Mouse (Mus musculus): ENCODE measurements around the gene Pi4k2a. TPM values are rescaled to one million over a fixed set of nuclear protein-coding genes. Genes with fewer than 3 reads are reported as not detected.
A peak's percentile ranks its signal among the peaks of the same experiment; 100 is the strongest.

Gene Pi4k2a
- polyA plus RNA-seq, 1 experiment from 2014 or later, result 7.0 TPM

DNA sequence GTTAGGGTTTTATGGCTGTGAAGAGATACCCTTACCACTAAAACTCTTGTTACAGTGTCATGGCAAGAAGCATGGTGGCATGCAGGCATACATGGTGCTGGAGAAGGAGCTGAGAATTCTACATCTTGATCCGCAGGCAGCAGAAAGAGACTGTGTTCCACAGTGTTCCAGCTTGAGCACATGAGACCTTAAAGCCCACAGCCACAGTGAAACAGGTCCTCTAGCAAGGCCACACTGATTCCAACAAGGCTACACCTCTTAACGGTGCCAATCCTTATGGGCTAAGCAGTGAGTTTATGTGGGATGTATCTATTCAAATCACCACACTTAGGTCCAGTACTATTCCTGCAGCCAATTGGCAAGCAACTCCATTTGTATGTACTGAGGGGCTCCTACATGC lies 55.5 kb downstream of the Pi4k2a start:
- Histone ChIP-seq H3K36me3 (ENCODE audit: control insufficient read depth, insufficient read depth, low read length) (no peaks in the 10 kb centered on the region), H3K4me2 (ENCODE audit: low read depth, low read length) (no peak overlapping the region), H3K9me3 (replicated peaks; ENCODE audit: control insufficient read depth, low read length) (no peaks in the 10 kb centered on the region), H3K9ac (ENCODE audit: low read length) (no peak overlapping the region), H3K4me3 (replicated peaks; ENCODE audit: low read length) (no peak overlapping the region), H3K27me3 (ENCODE audit: control insufficient read depth, insufficient read depth, low read length) (no peaks in the 10 kb centered on the region), H3K4me1 (ENCODE audit: control insufficient read depth, insufficient read depth, low read length) (peaks cover 29% of the 10 kb centered on the region), H3K27ac (ENCODE audit: low read length) (0 out of 2 replicates have a peak overlapping the region, but pooled peaks have one; percentile 46)
- WGBS, result 91% methylated on average over 2 of the region's 2 CpGs
- ATAC-seq (ENCODE audit: insufficient read depth, low FRiP score), result no peak

DNA sequence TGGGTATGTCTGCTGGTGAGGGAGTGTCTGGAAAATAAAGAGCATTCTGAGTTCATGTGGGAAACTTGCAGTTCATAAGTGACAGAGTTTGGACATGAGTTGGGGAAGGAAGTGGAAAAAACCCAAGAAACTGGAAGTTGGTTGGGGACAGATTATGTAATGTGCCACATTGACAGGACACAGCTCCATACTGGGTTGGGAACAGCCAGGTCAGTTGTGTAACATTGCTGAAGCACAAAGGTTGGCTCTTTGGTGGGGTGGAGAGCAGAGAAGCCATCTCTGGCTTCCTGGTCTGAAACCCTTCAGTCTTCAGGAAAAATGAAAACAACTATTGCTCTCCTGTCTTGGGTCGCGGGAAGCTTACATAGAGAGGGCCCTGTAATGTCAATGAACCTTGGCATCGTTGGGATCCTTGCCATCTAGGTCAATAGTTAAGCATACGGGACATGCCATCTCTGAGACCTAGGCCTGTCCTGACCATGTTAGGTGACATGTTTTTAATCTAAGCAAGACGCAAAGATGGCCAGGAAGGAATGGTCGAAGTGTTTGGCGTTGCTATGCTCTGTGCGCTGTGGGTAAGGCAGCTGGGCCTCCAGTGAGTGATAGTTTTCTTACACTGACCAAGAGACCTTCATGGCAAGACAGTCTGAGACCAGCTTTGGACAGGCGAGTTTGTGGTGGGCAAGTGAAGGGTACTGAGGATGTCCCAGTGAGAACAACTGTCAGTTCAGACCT lies 56.2 kb downstream of the Pi4k2a start:
- H3K4me3 ChIP-seq (replicated peaks; ENCODE audit: low read length), result no peak overlapping the region; the same call in 1 of the 2 replicates
- WGBS, result 86% methylated on average over 9 of the region's 9 CpGs

DNA sequence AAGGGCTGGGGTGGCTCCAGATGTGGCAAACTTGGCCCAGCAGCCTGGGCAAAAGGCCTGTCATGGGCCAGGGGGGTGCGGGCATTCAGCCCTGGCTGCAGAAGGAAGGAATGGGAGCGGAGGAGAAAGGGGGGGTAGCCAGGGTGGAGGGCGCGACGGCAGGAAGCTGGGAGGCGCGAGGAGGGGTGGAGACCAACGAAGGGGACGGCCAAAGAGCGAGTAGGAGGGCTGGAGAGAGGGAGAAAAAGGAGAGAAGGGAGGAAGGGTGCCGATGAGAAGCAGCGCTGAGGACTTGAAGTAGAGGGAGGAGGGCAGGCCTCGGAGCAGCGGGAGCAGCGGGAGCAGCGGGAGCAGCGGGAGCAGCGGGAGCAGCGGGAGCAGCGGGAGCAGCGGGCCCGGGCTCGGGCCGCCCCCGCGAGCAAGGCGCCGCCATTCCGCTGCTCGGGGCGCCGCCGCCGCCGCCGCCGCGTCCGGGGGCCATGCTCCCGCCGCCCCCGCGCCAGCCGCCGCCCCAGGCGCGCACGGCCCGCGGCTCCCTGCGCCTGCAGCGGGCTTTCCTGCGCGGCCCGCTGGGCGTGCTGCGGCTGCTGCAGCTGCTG lies 57.0 kb downstream of the Pi4k2a start, which contains the start of gene Marveld1:
Gene Marveld1 (plus strand): TSS at position 231 of the 599 bp plus-strand sequence.
- peak within 1 kb of the TSS; percentile 94 for H3K9ac ChIP-seq (ENCODE audit: low read length)
- no peaks in the 10 kb centered on the region for H3K9me3 ChIP-seq (replicated peaks; ENCODE audit: control insufficient read depth, low read length)
- peak within 1 kb of the TSS; percentile 81 for H3K4me2 ChIP-seq (ENCODE audit: low read depth, low read length)
- H3K4me1 ChIP-seq (ENCODE audit: control insufficient read depth, insufficient read depth, low read length), result peaks cover 42% of the 10 kb centered on the region
- WGBS, result under 1% methylated on average over 41 of the region's 57 CpGs
- peak; percentile 84 for ATAC-seq (ENCODE audit: insufficient read depth, low FRiP score)
- H3K27me3 ChIP-seq (ENCODE audit: control insufficient read depth, insufficient read depth, low read length), result no peaks in the 10 kb centered on the region
- H3K36me3 ChIP-seq (ENCODE audit: control insufficient read depth, insufficient read depth, low read length), result no peaks in the 10 kb centered on the region
- H3K27ac ChIP-seq (ENCODE audit: low read length), result peak within 1 kb of the TSS; percentile 93
- peak within 1 kb of the TSS; percentile 64 for H3K4me3 ChIP-seq (replicated peaks; ENCODE audit: low read length)

More for the DNA sequence above, 56.2 kb downstream of the Pi4k2a start:
- peak overlapping the region; percentile 94 for H3K9ac ChIP-seq (ENCODE audit: low read length)
- no peaks in the 10 kb centered on the region for H3K9me3 ChIP-seq (replicated peaks; ENCODE audit: control insufficient read depth, low read length)
- no peaks in the 10 kb centered on the region for H3K27me3 ChIP-seq (ENCODE audit: control insufficient read depth, insufficient read depth, low read length)
- H3K27ac ChIP-seq (ENCODE audit: low read length), result peak overlapping the region; percentile 93
- H3K4me1 ChIP-seq (ENCODE audit: control insufficient read depth, insufficient read depth, low read length), result peaks cover 34% of the 10 kb centered on the region
- no peaks in the 10 kb centered on the region for H3K36me3 ChIP-seq (ENCODE audit: control insufficient read depth, insufficient read depth, low read length)
- no peak for ATAC-seq (ENCODE audit: insufficient read depth, low FRiP score)
- H3K4me2 ChIP-seq (ENCODE audit: low read depth, low read length), result peak overlapping the region; percentile 81

DNA sequence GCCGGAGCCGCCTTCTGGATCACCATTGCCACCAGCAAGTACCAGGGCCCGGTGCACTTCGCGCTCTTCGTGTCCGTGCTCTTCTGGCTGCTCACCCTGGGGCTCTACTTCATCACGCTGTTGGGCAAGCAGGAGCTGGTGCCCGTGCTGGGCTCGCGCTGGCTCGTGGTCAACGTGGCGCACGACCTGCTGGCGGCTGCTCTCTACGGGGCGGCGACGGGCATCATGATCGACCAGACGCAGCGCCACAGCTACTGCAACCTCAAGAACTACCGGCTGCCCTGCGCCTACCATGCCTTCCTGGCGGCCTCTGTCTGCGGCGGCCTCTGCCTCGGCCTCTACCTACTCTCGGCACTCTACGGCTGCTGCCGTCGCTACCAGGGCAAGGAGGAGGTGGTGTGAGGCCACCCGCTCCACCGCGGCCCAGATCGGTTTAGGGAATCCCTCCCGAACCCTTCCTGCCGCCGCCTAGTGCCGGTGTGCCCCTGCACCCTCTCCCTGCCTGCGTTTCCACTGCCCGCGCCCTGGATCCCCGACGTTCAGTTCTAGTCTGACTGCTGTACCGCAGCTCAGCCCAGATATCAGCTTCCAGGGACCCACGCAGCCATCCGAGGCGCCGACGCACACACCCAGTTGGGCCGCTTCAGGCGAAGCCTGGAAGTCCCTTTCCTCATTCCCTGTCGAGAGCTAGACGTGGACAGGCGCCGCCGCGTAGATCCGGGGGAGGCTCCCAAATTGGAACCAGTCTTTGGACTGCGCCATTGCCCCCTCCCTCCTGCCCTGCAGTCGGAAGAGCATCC lies 57.7 kb downstream of the Pi4k2a start:
- H3K36me3 ChIP-seq (ENCODE audit: control insufficient read depth, insufficient read depth, low read length), result no peaks in the 10 kb centered on the region
- 1% methylated on average over 63 of the region's 63 CpGs for WGBS
- no peaks in the 10 kb centered on the region for H3K9me3 ChIP-seq (replicated peaks; ENCODE audit: control insufficient read depth, low read length)

DNA sequence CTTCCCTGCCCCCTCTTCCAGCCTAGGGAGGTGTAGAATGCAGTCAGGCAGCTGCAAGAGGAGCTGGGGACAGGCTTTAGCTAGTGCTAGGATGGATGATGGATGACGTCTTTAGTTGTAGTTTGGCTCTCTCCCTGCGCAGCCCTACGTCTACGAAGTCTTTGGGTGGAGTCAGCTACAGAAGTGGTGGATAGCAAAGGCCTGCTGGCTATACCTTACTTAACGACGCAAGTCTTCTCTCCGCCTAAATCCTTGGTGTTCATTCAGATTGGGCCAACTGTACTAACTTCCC lies 58.2 kb downstream of the Pi4k2a start:
- Histone ChIP-seq H3K4me3 (replicated peaks; ENCODE audit: low read length) (peak overlapping the region; percentile 64), H3K36me3 (ENCODE audit: control insufficient read depth, insufficient read depth, low read length) (no peaks in the 10 kb centered on the region), H3K27ac (ENCODE audit: low read length) (peak overlapping the region; percentile 93), H3K4me2 (ENCODE audit: low read depth, low read length) (peak overlapping the region; percentile 81), H3K4me1 (ENCODE audit: control insufficient read depth, insufficient read depth, low read length) (peaks cover 42% of the 10 kb centered on the region), H3K27me3 (ENCODE audit: control insufficient read depth, insufficient read depth, low read length) (no peaks in the 10 kb centered on the region), H3K9me3 (replicated peaks; ENCODE audit: control insufficient read depth, low read length) (no peaks in the 10 kb centered on the region), H3K9ac (ENCODE audit: low read length) (peak overlapping the region; percentile 94)
- 8% methylated on average over 7 of the region's 7 CpGs for WGBS
- peak; percentile 61 for ATAC-seq (ENCODE audit: insufficient read depth, low FRiP score)

More for the DNA sequence above, 57.7 kb downstream of the Pi4k2a start:
- Histone ChIP-seq H3K4me2 (ENCODE audit: low read depth, low read length) (peak overlapping the region; percentile 81), H3K4me1 (ENCODE audit: control insufficient read depth, insufficient read depth, low read length) (peaks cover 42% of the 10 kb centered on the region), H3K9ac (ENCODE audit: low read length) (peak overlapping the region; percentile 94), H3K27me3 (ENCODE audit: control insufficient read depth, insufficient read depth, low read length) (no peaks in the 10 kb centered on the region), H3K27ac (ENCODE audit: low read length) (peak overlapping the region; percentile 93), H3K4me3 (replicated peaks; ENCODE audit: low read length) (peak overlapping the region; percentile 64)
- peak; percentile 5; the same call in 1 of the 2 replicates for ATAC-seq (ENCODE audit: insufficient read depth, low FRiP score)

DNA sequence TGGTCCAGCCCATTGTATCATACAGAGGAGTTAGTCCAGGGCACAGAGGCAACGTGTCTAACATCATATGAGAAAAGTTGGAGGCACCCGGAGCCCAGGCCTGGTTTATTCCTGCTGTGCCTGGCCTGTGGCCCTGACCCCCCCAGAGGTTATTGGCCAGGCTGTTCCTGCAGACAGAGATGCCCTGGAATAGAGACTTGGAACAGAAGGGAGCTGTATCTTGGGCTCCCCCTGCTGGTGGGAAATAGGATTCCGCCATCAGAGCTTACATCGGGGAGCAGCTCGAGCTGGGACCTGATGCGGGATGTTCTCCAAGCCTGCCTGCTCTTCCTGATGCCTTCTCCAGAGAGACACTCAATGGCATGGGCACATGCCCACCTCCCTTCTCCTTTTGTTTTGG lies 61.7 kb downstream of the Pi4k2a start:
- peak; percentile 21; the same call in 1 of the 2 replicates for ATAC-seq (ENCODE audit: insufficient read depth, low FRiP score)
- Histone ChIP-seq H3K4me3 (replicated peaks; ENCODE audit: low read length) (no peak overlapping the region), H3K9ac (ENCODE audit: low read length) (no peak overlapping the region), H3K36me3 (ENCODE audit: control insufficient read depth, insufficient read depth, low read length) (no peaks in the 10 kb centered on the region), H3K27ac (ENCODE audit: low read length) (peak overlapping the region; percentile 20; the same call in 1 of the 2 replicates), H3K9me3 (replicated peaks; ENCODE audit: control insufficient read depth, low read length) (no peaks in the 10 kb centered on the region), H3K27me3 (ENCODE audit: control insufficient read depth, insufficient read depth, low read length) (no peaks in the 10 kb centered on the region), H3K4me1 (ENCODE audit: control insufficient read depth, insufficient read depth, low read length) (peaks cover 37% of the 10 kb centered on the region), H3K4me2 (ENCODE audit: low read depth, low read length) (no peak overlapping the region)
- 3% methylated on average over 6 of the region's 6 CpGs for WGBS

DNA sequence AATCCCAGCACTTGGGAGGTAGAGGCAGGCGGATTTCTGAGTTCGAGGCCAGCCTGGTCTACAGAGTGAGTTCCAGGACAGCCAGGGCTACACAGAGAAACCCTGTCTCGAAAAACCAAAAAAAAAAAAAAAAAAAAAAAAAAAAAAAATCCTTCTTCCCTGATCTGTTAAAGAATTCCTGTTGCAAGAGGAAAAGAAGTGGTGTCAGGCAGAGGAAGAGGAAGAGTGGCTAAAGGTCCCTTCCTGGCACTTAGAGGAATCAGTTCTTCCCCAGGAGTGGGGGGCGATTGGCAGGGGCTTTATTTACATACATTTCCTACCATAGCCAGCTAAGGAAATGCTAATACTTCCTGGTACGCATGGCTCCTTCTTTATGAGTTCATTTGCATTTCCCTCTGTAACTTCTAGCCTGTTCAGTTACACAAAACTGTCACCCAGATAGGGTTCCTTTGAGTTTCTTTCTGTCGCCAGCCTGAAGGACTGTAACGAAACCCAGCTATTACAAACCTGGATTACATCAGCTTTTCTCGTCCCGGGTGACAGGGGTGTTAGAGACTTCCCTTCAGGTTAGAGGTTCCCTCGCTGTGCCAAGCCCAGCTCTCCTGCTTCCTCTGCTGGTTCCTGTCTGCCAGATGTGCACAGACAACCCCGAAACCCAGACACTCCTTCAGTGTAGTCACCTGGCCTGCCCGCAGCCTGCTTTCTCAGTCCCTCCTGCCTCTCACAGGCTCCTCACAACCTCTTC lies 67.4 kb downstream of the Pi4k2a start:
- Histone ChIP-seq H3K36me3 (ENCODE audit: control insufficient read depth, insufficient read depth, low read length) (no peaks in the 10 kb centered on the region), H3K9ac (ENCODE audit: low read length) (0 out of 2 replicates have a peak overlapping the region, but pooled peaks have one; percentile 13), H3K9me3 (replicated peaks; ENCODE audit: control insufficient read depth, low read length) (no peaks in the 10 kb centered on the region), H3K4me2 (ENCODE audit: low read depth, low read length) (no peak overlapping the region), H3K27ac (ENCODE audit: low read length) (no peak overlapping the region), H3K27me3 (ENCODE audit: control insufficient read depth, insufficient read depth, low read length) (no peaks in the 10 kb centered on the region), H3K4me1 (ENCODE audit: control insufficient read depth, insufficient read depth, low read length) (0 out of 2 replicates have a peak, but pooled peaks cover 4% of the 10 kb centered on the region), H3K4me3 (replicated peaks; ENCODE audit: low read length) (no peak overlapping the region)
- 50% methylated on average over 12 of the region's 12 CpGs for WGBS
- no peak for ATAC-seq (ENCODE audit: insufficient read depth, low FRiP score)

DNA sequence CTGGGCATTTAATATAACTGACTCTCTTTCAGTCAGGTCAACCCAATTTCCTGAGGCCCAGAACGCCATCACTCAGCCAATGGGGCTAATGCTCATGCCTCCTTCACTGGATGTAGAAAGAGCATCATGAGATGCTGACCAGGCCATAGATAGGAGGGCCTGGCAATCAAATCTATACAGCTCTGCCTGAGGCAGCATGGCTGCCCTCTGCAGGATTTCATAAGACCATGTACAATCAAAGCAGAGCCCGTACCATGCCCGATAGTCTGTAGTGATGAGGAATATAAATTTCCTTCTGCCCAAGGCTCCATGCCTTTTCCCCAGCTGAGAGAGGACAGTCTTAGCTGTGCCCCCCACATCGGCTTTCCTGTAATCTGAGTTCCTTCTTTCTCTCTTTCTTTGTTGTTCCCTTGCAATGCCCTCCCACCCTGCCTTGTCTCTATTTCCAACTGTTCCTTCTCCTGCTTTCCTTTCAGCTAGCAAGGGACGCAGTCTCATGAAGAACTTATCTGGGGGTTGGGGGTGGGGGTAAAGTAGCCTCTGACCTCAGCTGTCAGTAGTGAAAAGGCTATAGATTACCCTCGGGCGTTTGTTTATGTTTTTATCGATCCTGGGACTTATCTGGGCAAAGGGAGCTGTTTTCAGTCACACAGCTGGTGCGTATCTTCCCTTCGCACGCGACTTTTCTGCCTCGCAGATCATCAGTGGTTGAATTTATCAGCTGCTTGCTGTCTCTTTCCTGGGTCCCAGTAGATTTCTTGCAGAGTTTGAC lies 68.2 kb downstream of the Pi4k2a start:
- peak; percentile 40; the same call in 1 of the 2 replicates for ATAC-seq (ENCODE audit: insufficient read depth, low FRiP score)
- 16% methylated on average over 13 of the region's 13 CpGs for WGBS
- no peak overlapping the region for H3K27ac ChIP-seq (ENCODE audit: low read length)
- H3K4me1 ChIP-seq (ENCODE audit: control insufficient read depth, insufficient read depth, low read length), result 0 out of 2 replicates have a peak, but pooled peaks cover 4% of the 10 kb centered on the region
- H3K9me3 ChIP-seq (replicated peaks; ENCODE audit: control insufficient read depth, low read length), result no peaks in the 10 kb centered on the region
- peak overlapping the region; percentile 27 for H3K4me2 ChIP-seq (ENCODE audit: low read depth, low read length)
- H3K9ac ChIP-seq (ENCODE audit: low read length), result 0 out of 2 replicates have a peak overlapping the region, but pooled peaks have one; percentile 17
- H3K36me3 ChIP-seq (ENCODE audit: control insufficient read depth, insufficient read depth, low read length), result no peaks in the 10 kb centered on the region
- H3K4me3 ChIP-seq (replicated peaks; ENCODE audit: low read length), result no peak overlapping the region
- H3K27me3 ChIP-seq (ENCODE audit: control insufficient read depth, insufficient read depth, low read length), result no peaks in the 10 kb centered on the region
